Mouse (Mus musculus) kidney, embryonic 14.5 days (tissue): ENCODE measurements at regions not wholly inside any gene's neighbourhood (a gene's known extent, or its start where the extent isn't known, plus 50 kb on each side); places are given as distances from the start of the nearest gene placed in this dataset.

ENCODE experiments used
- ATAC-seq: fragments of 200-750 bp; cut with Nextera tagmentation; 2 replicates; pipeline ENCODE4 v1.8.0; 2017; ENCODE audit warnings: moderate number of reproducible peaks, mild to moderate bottlenecking, moderate TSS enrichment, moderate library complexity; ENCODE audit not compliant: low FRiP score, low TSS enrichment
- H3K27ac ChIP-seq: fragments of 300-500 bp; sonication (generic); 2 replicates; pipeline ENCODE4 v1.5.1; 2014; ENCODE audit warnings: low read depth, mild to moderate bottlenecking, low read length, moderate library complexity, mixed read lengths
- H3K27me3 ChIP-seq: fragments of 300-500 bp; sonication (generic); 2 replicates; pipeline ENCODE4 v1.6.1; 2014; ENCODE audit warnings: mild to moderate bottlenecking, low read length; ENCODE audit not compliant: control insufficient read depth, insufficient read depth
- H3K36me3 ChIP-seq: fragments of 300-500 bp; sonication (generic); 2 replicates; pipeline ENCODE4 v1.6.1; 2014; ENCODE audit warnings: low read length, mixed read lengths; ENCODE audit not compliant: control insufficient read depth, insufficient read depth
- H3K4me1 ChIP-seq: fragments of 300-500 bp; sonication (generic); 2 replicates; pipeline ENCODE4 v1.6.1; 2014; ENCODE audit warnings: low read length, mixed read lengths; ENCODE audit not compliant: control insufficient read depth, insufficient read depth
- H3K4me2 ChIP-seq: fragments of 300-500 bp; sonication (generic); replicated peaks from 2 replicates; pipeline ENCODE4 v1.6.1; 2014; ENCODE audit warnings: low read depth, mild to moderate bottlenecking, low read length
- H3K4me3 ChIP-seq: fragments of 300-500 bp; sonication (generic); 2 replicates; pipeline ENCODE4 v1.5.1; 2014; ENCODE audit warnings: mild to moderate bottlenecking, low read length
- H3K9ac ChIP-seq: fragments of 300-500 bp; sonication (generic); 2 replicates; pipeline ENCODE4 v1.6.1; 2014; ENCODE audit warnings: low read depth, mild to moderate bottlenecking, low read length, moderate library complexity
- H3K9me3 ChIP-seq: fragments of 300-500 bp; sonication (generic); 2 replicates; pipeline ENCODE4 v1.6.1; 2016; ENCODE audit warnings: low read length; ENCODE audit not compliant: control insufficient read depth
- WGBS: fragments of 180-500 bp; shearing (Covaris S2); extraction: QIAGEN DNeasy Blood & Tissue Kit; methylation state at CpG from one replicate; pipeline ENCODE4 v1.1.7; 2014; 5-methylcytosine and 5-hydroxymethylcytosine counted together

- WGBS: 97% methylated on average over 1 of the region's 1 CpGs
- H3K4me2 ChIP-seq: no peak overlapping the region
- H3K27me3 ChIP-seq: no peaks in the 10 kb centered on the region
- no peak overlapping the region for H3K27ac ChIP-seq
- H3K4me1 ChIP-seq: no peaks in the 10 kb centered on the region
- 0 out of 2 replicates have a peak, but pooled peaks cover 3% of the 10 kb centered on the region for H3K9me3 ChIP-seq
- no peak overlapping the region for H3K4me3 ChIP-seq
- no peaks in the 10 kb centered on the region for H3K36me3 ChIP-seq
- H3K9ac ChIP-seq: no peak overlapping the region
- ATAC-seq: no peak
Measured at GRCm38 (mm10) chr11:6785471-6785870, 52.0 kb downstream of the Gm11983 start.

GRCm38 (mm10) chr11:6782826-6783225, 54.6 kb downstream of the Gm11983 start:
- no peak for ATAC-seq
- WGBS: 93% methylated on average over 14 of the region's 14 CpGs
- H3K4me2 ChIP-seq: no peak overlapping the region
- H3K27me3 ChIP-seq: no peaks in the 10 kb centered on the region
- H3K9ac ChIP-seq: no peak overlapping the region
- no peaks in the 10 kb centered on the region for H3K36me3 ChIP-seq
- no peak overlapping the region for H3K4me3 ChIP-seq
- H3K9me3 ChIP-seq: 0 out of 2 replicates have a peak, but pooled peaks cover 3% of the 10 kb centered on the region
- H3K4me1 ChIP-seq: no peaks in the 10 kb centered on the region
- H3K27ac ChIP-seq: no peak overlapping the region

GRCm38 (mm10) chr11:6779752-6780151, 57.7 kb downstream of the Gm11983 start:
- H3K4me3 ChIP-seq: no peak overlapping the region
- H3K27ac ChIP-seq: no peak overlapping the region
- 53% methylated on average over 5 of the region's 5 CpGs for WGBS
- ATAC-seq: no peak
- H3K4me1 ChIP-seq: no peaks in the 10 kb centered on the region
- no peaks in the 10 kb centered on the region for H3K36me3 ChIP-seq
- no peaks in the 10 kb centered on the region for H3K27me3 ChIP-seq
- no peaks in the 10 kb centered on the region for H3K9me3 ChIP-seq
- no peak overlapping the region for H3K9ac ChIP-seq
- no peak overlapping the region for H3K4me2 ChIP-seq

- H3K9me3 ChIP-seq: no peaks in the 10 kb centered on the region
- no peak overlapping the region for H3K27ac ChIP-seq
- H3K4me2 ChIP-seq: no peak overlapping the region
- no peak for ATAC-seq
- H3K36me3 ChIP-seq: no peaks in the 10 kb centered on the region
- H3K4me3 ChIP-seq: no peak overlapping the region
- WGBS: 42% methylated on average over 10 of the region's 10 CpGs
- H3K4me1 ChIP-seq: no peaks in the 10 kb centered on the region
- H3K27me3 ChIP-seq: no peaks in the 10 kb centered on the region
- no peak overlapping the region for H3K9ac ChIP-seq
Measured at GRCm38 (mm10) chr11:6778596-6779360, 58.7 kb downstream of the Gm11983 start.

DNA sequence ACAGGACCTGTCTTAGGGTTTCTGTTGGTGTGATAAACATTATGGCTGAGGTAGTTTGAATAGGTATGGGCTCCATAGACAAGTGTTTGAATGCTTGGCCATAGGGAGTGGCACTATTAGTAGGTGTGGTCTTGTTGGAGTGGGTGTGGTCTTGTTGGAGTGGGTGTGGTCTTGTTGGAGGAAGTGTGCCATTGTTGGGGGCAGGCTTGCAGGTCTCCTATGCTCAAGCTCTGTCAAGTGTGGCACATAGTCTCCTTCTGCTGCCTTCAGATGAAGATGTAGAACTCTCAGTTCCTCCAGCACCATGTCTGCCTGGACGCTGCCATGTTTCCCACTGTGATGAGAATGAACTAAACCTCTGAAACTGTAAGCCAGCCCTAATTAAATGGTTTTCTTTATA, 59.9 kb downstream of the Gm11983 start:
- WGBS: 90% methylated on average over 1 of the region's 1 CpGs
- Histone ChIP-seq H3K9ac (no peak overlapping the region), H3K4me3 (no peak overlapping the region), H3K27me3 (no peaks in the 10 kb centered on the region), H3K27ac (no peak overlapping the region), H3K36me3 (no peaks in the 10 kb centered on the region), H3K4me2 (no peak overlapping the region), H3K4me1 (no peaks in the 10 kb centered on the region), H3K9me3 (no peaks in the 10 kb centered on the region)
- no peak for ATAC-seq

DNA sequence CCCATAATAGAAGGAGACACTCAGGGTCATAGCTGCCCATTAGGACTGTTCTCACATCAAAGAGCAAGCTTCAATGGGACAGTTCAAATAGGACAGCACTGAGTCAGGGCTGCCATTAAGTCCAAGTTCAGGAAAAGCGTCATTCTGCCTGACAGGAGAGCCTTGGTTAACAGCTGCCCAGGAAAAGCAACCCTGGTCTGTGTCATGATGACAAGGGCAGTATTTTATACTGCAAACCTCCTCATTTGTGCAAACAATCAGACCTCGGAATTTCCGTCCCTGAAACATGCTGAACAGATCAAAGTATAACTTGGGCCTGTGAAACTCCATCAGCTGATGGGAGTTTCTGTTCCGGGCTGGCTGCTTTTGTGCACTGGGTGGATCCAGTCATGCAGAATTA, 62.8 kb downstream of the Gm11983 start:
- Histone ChIP-seq H3K36me3 (no peaks in the 10 kb centered on the region), H3K4me3 (no peak overlapping the region), H3K4me2 (no peak overlapping the region), H3K9ac (no peak overlapping the region), H3K9me3 (no peaks in the 10 kb centered on the region), H3K27ac (peak overlapping the region; percentile 59; the same call in 1 of the 2 replicates), H3K27me3 (no peaks in the 10 kb centered on the region), H3K4me1 (no peaks in the 10 kb centered on the region)
- ATAC-seq: no peak
- WGBS: 18% methylated on average over 4 of the region's 4 CpGs

- no peak overlapping the region for H3K9ac ChIP-seq
- H3K4me1 ChIP-seq: no peaks in the 10 kb centered on the region
- H3K27ac ChIP-seq: no peak overlapping the region
- no peaks in the 10 kb centered on the region for H3K9me3 ChIP-seq
- no peaks in the 10 kb centered on the region for H3K36me3 ChIP-seq
- H3K27me3 ChIP-seq: no peaks in the 10 kb centered on the region
- 70% methylated on average over 5 of the region's 5 CpGs for WGBS
- H3K4me2 ChIP-seq: no peak overlapping the region
- ATAC-seq: no peak
- H3K4me3 ChIP-seq: no peak overlapping the region
Measured at GRCm38 (mm10) chr11:6773951-6774350, 63.5 kb downstream of the Gm11983 start.

DNA sequence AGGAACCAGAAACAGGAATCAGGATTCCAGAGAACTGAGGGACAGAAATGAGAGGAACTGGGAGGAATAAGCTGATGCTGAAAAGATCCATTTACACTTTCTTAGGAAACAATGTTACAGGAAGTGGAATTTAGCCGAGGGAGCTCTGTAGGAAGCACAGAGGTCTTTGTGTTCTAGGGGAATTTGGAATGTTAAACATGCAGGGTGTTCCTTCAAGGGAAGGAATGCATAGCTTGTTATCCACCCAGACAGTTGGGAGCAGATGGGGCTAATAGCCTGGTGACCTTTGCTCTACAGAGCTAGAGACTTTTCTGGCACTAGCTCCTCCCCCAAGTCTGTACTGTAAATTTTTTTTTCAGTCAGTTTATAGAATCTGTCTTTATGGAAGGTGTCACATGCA, 64.1 kb downstream of the Gm11983 start:
- H3K9me3 ChIP-seq: no peaks in the 10 kb centered on the region
- no peaks in the 10 kb centered on the region for H3K27me3 ChIP-seq
- no peaks in the 10 kb centered on the region for H3K4me1 ChIP-seq
- no peak overlapping the region for H3K4me2 ChIP-seq
- no peak overlapping the region for H3K9ac ChIP-seq
- WGBS: 17% methylated on average over 1 of the region's 1 CpGs
- no peak overlapping the region for H3K4me3 ChIP-seq
- no peak overlapping the region; the same call in 1 of the 2 replicates for H3K27ac ChIP-seq
- ATAC-seq: no peak
- H3K36me3 ChIP-seq: no peaks in the 10 kb centered on the region

- H3K27ac ChIP-seq: no peak overlapping the region
- no peak overlapping the region for H3K4me2 ChIP-seq
- no peak overlapping the region for H3K9ac ChIP-seq
- 80% methylated on average over 7 of the region's 7 CpGs for WGBS
- no peaks in the 10 kb centered on the region for H3K4me1 ChIP-seq
- no peaks in the 10 kb centered on the region for H3K27me3 ChIP-seq
- H3K9me3 ChIP-seq: no peaks in the 10 kb centered on the region
- H3K4me3 ChIP-seq: no peak overlapping the region
- no peak for ATAC-seq
- H3K36me3 ChIP-seq: no peaks in the 10 kb centered on the region
Measured at GRCm38 (mm10) chr11:6769437-6769765, 68.1 kb downstream of the Gm11983 start.
